Mouse (Mus musculus) forebrain, embryonic 10.5 days (tissue): ENCODE results near the gene Mylip. TPM values are rescaled to one million over a fixed set of nuclear protein-coding genes. Genes with fewer than 3 reads are reported as not detected.
A peak's percentile ranks its signal among the peaks of the same experiment; 100 is the strongest.

Experiments
- DNase-seq: peaks from one replicate; pipeline ENCODE4 v3.0.0-alpha.2; 2017; ENCODE audit warnings: low spot score; ENCODE audit errors: extremely low spot score
- H3K27ac ChIP-seq: fragments of 300-500 bp; sonication (generic); 2 replicates; pipeline ENCODE4 v1.5.1; 2016; ENCODE audit warnings: mild to moderate bottlenecking
- H3K27me3 ChIP-seq: fragments of 300-500 bp; sonication (generic); 2 replicates; pipeline ENCODE4 v1.6.1; 2016; ENCODE audit warnings: mild to moderate bottlenecking; ENCODE audit not compliant: poor library complexity, severe bottlenecking
- H3K36me3 ChIP-seq: fragments of 300-500 bp; sonication (generic); replicated peaks from 2 replicates; pipeline ENCODE4 v1.6.1; 2016; ENCODE audit warnings: mild to moderate bottlenecking, moderate library complexity
- H3K4me1 ChIP-seq: fragments of 300-500 bp; sonication (generic); 2 replicates; pipeline ENCODE4 v1.6.1; 2016
- H3K4me3 ChIP-seq: fragments of 300-500 bp; sonication (generic); 2 replicates; pipeline ENCODE4 v1.5.1; 2016; ENCODE audit warnings: mild to moderate bottlenecking, moderate library complexity
- H3K9me3 ChIP-seq: fragments of 300-500 bp; sonication (generic); 2 replicates; pipeline ENCODE4 v1.6.1; 2016; ENCODE audit warnings: mild to moderate bottlenecking, moderate library complexity
- WGBS: fragments of 180-500 bp; shearing (Covaris S2); methylation state at CpG from one replicate; pipeline ENCODE4 v1.1.7; 2016; 5-methylcytosine and 5-hydroxymethylcytosine counted together
- polyA plus RNA-seq: library from polyadenylated mRNA; unstranded; fragments of >200 nt; fragmentation: Nextera tagmentation; extraction: Ambion mirVana; gene quantifications from 2 replicates; pipeline ENCODE4 v1.2.1, GENCODE M21; 2016

The Mylip gene
- polyA plus RNA-seq, 1 experiment from 2014 or later = 4.9 TPM

DNA sequence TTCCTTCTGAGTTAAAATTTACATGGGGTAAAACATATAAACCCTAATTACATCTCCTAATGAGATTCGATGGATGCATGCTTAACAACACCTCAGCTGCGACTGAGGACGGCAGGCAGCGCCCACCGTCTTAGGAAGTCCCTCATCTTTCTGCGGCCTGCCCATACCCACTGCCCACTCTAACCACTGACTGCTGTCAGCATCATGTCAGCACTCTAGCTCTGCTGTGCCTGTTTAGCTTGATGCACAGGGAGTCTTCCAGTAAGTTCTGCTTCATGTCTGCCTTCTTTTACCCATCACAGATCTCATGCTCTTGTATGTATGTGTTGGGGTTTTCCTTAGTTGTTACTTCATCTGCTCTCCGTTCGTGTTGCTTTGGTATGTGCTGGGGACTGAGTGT is 7.2 kb downstream of the Mylip start:
- peak overlapping the region; percentile 32; the same call in 1 of the 2 replicates for H3K27ac ChIP-seq
- DNase-seq = no peak

GRCm38 (mm10) chr13:45397240-45397639 is 7.7 kb downstream of the Mylip start:
- H3K9me3 ChIP-seq = no peaks in the 10 kb centered on the region
- H3K4me1 ChIP-seq = peaks cover 62% of the 10 kb centered on the region
- no peaks in the 10 kb centered on the region for H3K27me3 ChIP-seq
- peak overlapping the region; percentile 32; the same call in 1 of the 2 replicates for H3K27ac ChIP-seq
- WGBS = 64% methylated on average over 5 of the region's 5 CpGs
- no peak overlapping the region for H3K4me3 ChIP-seq
- no peak for DNase-seq
- H3K36me3 ChIP-seq = no peaks in the 10 kb centered on the region

More for the DNA sequence above, 7.2 kb downstream of the Mylip start:
- WGBS = 93% methylated on average over 8 of the region's 8 CpGs
- H3K27me3 ChIP-seq = no peaks in the 10 kb centered on the region
- no peaks in the 10 kb centered on the region for H3K9me3 ChIP-seq
- H3K4me3 ChIP-seq = no peak overlapping the region
- H3K36me3 ChIP-seq = no peaks in the 10 kb centered on the region
- peaks cover 62% of the 10 kb centered on the region for H3K4me1 ChIP-seq

DNA sequence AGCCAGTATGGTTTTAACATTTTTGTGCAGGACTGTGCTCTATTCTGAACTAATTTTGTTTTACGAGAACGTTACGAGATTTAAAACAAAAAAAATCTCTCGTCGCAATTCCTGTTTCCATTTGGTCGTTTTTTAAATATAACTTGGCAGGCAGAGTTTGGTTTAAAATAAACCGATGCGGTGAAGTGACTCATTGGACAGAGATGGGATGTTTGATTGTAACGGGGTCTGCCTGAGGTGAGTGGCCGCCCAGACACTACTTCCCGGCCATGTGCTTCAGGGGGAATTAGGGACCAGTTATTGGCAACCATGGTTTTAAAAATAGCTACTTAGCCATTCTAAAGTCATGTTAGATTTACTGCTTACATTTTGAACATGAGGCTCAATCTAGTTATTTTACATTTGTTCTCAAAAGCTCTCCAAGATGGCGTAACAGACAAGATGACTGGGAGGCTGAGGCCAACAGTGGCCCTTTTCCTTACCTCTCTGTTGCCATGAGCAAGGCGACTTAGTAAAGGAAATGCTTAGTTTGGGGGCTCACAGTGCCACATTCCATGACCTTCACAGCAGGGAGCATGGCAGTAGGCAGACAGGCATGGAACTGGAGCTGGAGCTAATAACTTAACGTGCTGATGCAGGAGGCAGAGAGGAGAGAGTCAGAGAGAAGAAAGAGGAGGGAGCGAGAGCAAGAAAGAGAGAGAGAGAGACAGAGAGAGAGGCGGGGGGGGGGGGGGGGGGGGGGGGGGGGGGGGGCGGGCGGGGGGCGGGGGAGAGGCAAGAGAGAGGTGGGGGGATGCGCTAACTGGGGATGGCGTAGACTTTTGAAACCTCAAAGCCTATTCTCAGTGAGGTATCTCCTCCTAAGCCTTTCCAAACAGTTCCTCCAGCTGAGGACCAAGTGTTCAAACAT is 8.6 kb downstream of the Mylip start:
- H3K27ac ChIP-seq = peak overlapping the region; percentile 51; the same call in 1 of the 2 replicates
- no peak overlapping the region for H3K4me3 ChIP-seq
- 75% methylated on average over 17 of the region's 21 CpGs for WGBS
- no peaks in the 10 kb centered on the region for H3K9me3 ChIP-seq
- H3K36me3 ChIP-seq = no peaks in the 10 kb centered on the region
- no peak for DNase-seq
- peaks cover 61% of the 10 kb centered on the region for H3K4me1 ChIP-seq
- H3K27me3 ChIP-seq = no peaks in the 10 kb centered on the region

- Histone ChIP-seq H3K9me3 (no peaks in the 10 kb centered on the region), H3K27ac (no peak overlapping the region), H3K27me3 (no peaks in the 10 kb centered on the region), H3K4me1 (peaks cover 46% of the 10 kb centered on the region), H3K4me3 (no peak overlapping the region), H3K36me3 (peaks cover 15% of the 10 kb centered on the region)
- 83% methylated on average over 7 of the region's 7 CpGs for WGBS
- no peak for DNase-seq
Measured at GRCm38 (mm10) chr13:45400700-45401099, 11.2 kb downstream of the Mylip start.

- no peaks in the 10 kb centered on the region for H3K9me3 ChIP-seq
- 70% methylated on average over 7 of the region's 7 CpGs for WGBS
- no peaks in the 10 kb centered on the region for H3K27me3 ChIP-seq
- peak overlapping the region; percentile 60; the same call in 1 of the 2 replicates for H3K27ac ChIP-seq
- DNase-seq = no peak
- H3K4me1 ChIP-seq = peaks cover 39% of the 10 kb centered on the region
- peaks cover 26% of the 10 kb centered on the region for H3K36me3 ChIP-seq
- H3K4me3 ChIP-seq = no peak overlapping the region
Measured at GRCm38 (mm10) chr13:45401816-45402215, 12.3 kb downstream of the Mylip start.

GRCm38 (mm10) chr13:45402316-45403039 is 12.9 kb downstream of the Mylip start:
- Histone ChIP-seq H3K9me3 (no peaks in the 10 kb centered on the region), H3K4me1 (peaks cover 34% of the 10 kb centered on the region), H3K4me3 (no peak overlapping the region), H3K27me3 (no peaks in the 10 kb centered on the region), H3K36me3 (peaks cover 33% of the 10 kb centered on the region), H3K27ac (peak overlapping the region; percentile 60)
- 80% methylated on average over 7 of the region's 7 CpGs for WGBS
- no peak for DNase-seq

GRCm38 (mm10) chr13:45404269-45404668 is 14.7 kb downstream of the Mylip start:
- Histone ChIP-seq H3K27ac (no peak overlapping the region), H3K4me3 (no peak overlapping the region), H3K4me1 (peaks cover 25% of the 10 kb centered on the region), H3K36me3 (peaks cover 51% of the 10 kb centered on the region), H3K9me3 (0 out of 2 replicates have a peak, but pooled peaks cover 2% of the 10 kb centered on the region), H3K27me3 (no peaks in the 10 kb centered on the region)
- 94% methylated on average over 6 of the region's 6 CpGs for WGBS
- DNase-seq = no peak

DNA sequence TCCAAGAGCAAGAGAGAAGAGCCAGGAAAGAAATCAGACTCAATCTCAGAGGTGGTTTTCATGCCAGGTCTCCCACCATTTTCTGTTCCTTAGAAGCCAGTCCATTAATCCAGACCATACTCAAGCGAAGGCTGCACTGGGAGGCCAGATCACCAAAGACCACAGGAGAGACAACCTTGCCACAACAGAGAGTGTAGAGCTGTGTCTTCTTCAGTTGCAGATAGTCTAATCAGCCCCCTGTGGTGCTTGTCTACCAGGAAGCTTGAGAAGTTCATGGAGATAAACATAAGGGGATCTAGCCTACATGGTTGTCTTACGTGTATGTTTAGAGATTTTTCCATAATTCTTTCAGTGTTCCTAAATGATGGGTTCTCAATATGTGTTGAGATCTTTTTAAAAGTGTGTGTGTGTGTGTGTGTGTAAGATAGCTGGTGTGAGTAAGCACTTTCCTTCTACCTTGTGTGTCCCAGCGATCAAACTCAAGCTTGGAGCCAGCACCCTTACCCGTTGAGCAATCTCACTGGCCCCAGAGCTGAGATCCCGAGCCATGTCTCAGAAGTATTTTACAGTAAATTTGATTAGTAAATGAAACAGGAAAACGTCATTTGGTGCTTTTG is 15.8 kb downstream of the Mylip start:
- no peak overlapping the region for H3K4me3 ChIP-seq
- H3K27me3 ChIP-seq = no peaks in the 10 kb centered on the region
- 0 out of 2 replicates have a peak, but pooled peaks cover 2% of the 10 kb centered on the region for H3K9me3 ChIP-seq
- 94% methylated on average over 6 of the region's 6 CpGs for WGBS
- H3K4me1 ChIP-seq = peaks cover 23% of the 10 kb centered on the region
- H3K27ac ChIP-seq = no peak overlapping the region
- peaks cover 61% of the 10 kb centered on the region for H3K36me3 ChIP-seq
- no peak for DNase-seq

DNA sequence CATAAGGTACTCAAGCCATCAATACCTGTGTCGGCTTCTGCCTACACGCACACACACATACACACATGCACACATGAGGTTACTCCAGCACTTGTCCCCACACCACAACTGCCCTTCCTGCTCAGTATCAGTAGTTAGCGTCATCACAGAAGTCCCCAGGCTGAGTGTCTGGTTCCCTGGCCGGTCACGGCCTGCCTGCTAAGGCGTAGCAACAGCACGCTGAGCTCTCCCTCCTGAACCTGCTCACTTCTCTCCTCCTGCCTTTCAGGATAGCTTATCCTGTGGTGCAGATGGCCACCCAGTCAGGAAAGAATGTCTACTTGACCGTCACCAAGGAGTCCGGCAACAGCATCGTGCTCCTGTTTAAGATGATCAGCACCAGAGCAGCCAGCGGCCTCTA is 16.7 kb downstream of the Mylip start:
- no peak for DNase-seq
- WGBS = 94% methylated on average over 11 of the region's 11 CpGs
- Histone ChIP-seq H3K27ac (0 out of 2 replicates have a peak overlapping the region, but pooled peaks have one; percentile 25), H3K4me1 (peaks cover 18% of the 10 kb centered on the region), H3K9me3 (0 out of 2 replicates have a peak, but pooled peaks cover 2% of the 10 kb centered on the region), H3K27me3 (no peaks in the 10 kb centered on the region), H3K4me3 (no peak overlapping the region), H3K36me3 (peaks cover 71% of the 10 kb centered on the region)

- no peak for DNase-seq
Measured at GRCm38 (mm10) chr13:45406703-45407102, 17.2 kb downstream of the Mylip start.

GRCm38 (mm10) chr13:45410936-45411335 is 21.4 kb downstream of the Mylip start:
- Histone ChIP-seq H3K36me3 (peaks cover 74% of the 10 kb centered on the region), H3K4me1 (peaks cover 28% of the 10 kb centered on the region), H3K27ac (no peak overlapping the region), H3K4me3 (no peak overlapping the region), H3K27me3 (peaks cover 9% of the 10 kb centered on the region), H3K9me3 (0 out of 2 replicates have a peak, but pooled peaks cover 2% of the 10 kb centered on the region)
- 88% methylated on average over 4 of the region's 4 CpGs for WGBS
- DNase-seq = no peak

More at GRCm38 (mm10) chr13:45406703-45407102, 17.2 kb downstream of the Mylip start:
- WGBS = 76% methylated on average over 6 of the region's 6 CpGs
- Histone ChIP-seq H3K9me3 (0 out of 2 replicates have a peak, but pooled peaks cover 2% of the 10 kb centered on the region), H3K4me3 (no peak overlapping the region), H3K27ac (0 out of 2 replicates have a peak overlapping the region, but pooled peaks have one; percentile 25), H3K4me1 (peaks cover 16% of the 10 kb centered on the region), H3K27me3 (no peaks in the 10 kb centered on the region), H3K36me3 (peaks cover 74% of the 10 kb centered on the region)

GRCm38 (mm10) chr13:45413066-45413465 is 23.5 kb downstream of the Mylip start:
- Histone ChIP-seq H3K36me3 (peaks cover 52% of the 10 kb centered on the region), H3K27ac (no peak overlapping the region), H3K9me3 (0 out of 2 replicates have a peak, but pooled peaks cover 2% of the 10 kb centered on the region), H3K27me3 (peaks cover 14% of the 10 kb centered on the region), H3K4me3 (no peak overlapping the region), H3K4me1 (peaks cover 45% of the 10 kb centered on the region)
- WGBS = 91% methylated on average over 1 of the region's 1 CpGs
- DNase-seq = no peak
